ENCODE assay signal across 10 mouse cellular contexts in genomic region chr10:120429199-120429551, GRCm38 (mm10). TPM values are rescaled to one million over a fixed set of nuclear protein-coding genes. Genes with fewer than 3 reads are reported as not detected.
A peak's percentile ranks its signal among the peaks of the same experiment; 100 is the strongest.
DNase-seq lines count a peak whose midpoint lies in the region; ATAC-seq and TF ChIP-seq lines count a peak whose summit lies in the region.
"Had no signal": no experiment of that assay in that cellular context is flagged by ENCODE, and none has a peak within 500 bp of the region (broad histone marks: within the 10 kb centered on the region; RNA-seq: fewer than 3 reads in every experiment).

No protein-coding gene starts in this region.

- no peak for TF ChIP-seq CTCF in intestine, postnatal 0 days (IDR thresholded peaks at IDR 0.05; ENCODE audit: low read depth)

- no peaks in the 10 kb centered on the region for H3K27me3 ChIP-seq in hindbrain, embryonic 12.5 days
- no peaks in the 10 kb centered on the region for H3K27me3 ChIP-seq in hindbrain, embryonic 14.5 days (ENCODE audit: control insufficient read depth, insufficient read depth, low read length)
- H3K27me3 ChIP-seq in embryonic facial prominence, embryonic 13.5 days, result no peaks in the 10 kb centered on the region
- H3K27me3 ChIP-seq in intestine, postnatal 0 days (replicated peaks; ENCODE audit: control insufficient read depth, insufficient read depth, low read length), result no peaks in the 10 kb centered on the region
- H3K27me3 ChIP-seq: liver, embryonic 13.5 days had no signal

- 0 out of 2 replicates have a peak overlapping the region, but pooled peaks have one; percentile 2 for H3K27ac ChIP-seq in hindbrain, embryonic 12.5 days
- no peak overlapping the region for H3K27ac ChIP-seq in hindbrain, embryonic 14.5 days
- peak overlapping the region; percentile 78 for H3K27ac ChIP-seq in embryonic facial prominence, embryonic 13.5 days
- 0 out of 2 replicates have a peak overlapping the region, but pooled peaks have one; percentile 41 for H3K27ac ChIP-seq in intestine, postnatal 0 days (ENCODE audit: low read depth, low read length)
- H3K27ac ChIP-seq: liver, embryonic 13.5 days had no signal

- DNase-seq in hindbrain, embryonic 14.5 days (ENCODE audit: low spot score), result no peak
- DNase-seq in brain, adult 2 months (ENCODE audit: low read depth, low spot score), result peak; percentile 18
- DNase-seq in thymus, postnatal 4 days, result no peak
- DNase-seq in thymus, postnatal 14 days, result no peak
- no peak for DNase-seq in cerebellum, postnatal 10 days
- DNase-seq: liver, embryonic 13.5 days had no signal

- H3K4me3 ChIP-seq in hindbrain, embryonic 12.5 days, result no peak overlapping the region
- H3K4me3 ChIP-seq in hindbrain, embryonic 14.5 days (replicated peaks; ENCODE audit: low read length), result no peak overlapping the region
- no peak overlapping the region for H3K4me3 ChIP-seq in embryonic facial prominence, embryonic 13.5 days
- no peak overlapping the region for H3K4me3 ChIP-seq in intestine, postnatal 0 days (ENCODE audit: low read depth, low read length)
- H3K4me3 ChIP-seq: liver, embryonic 13.5 days had no signal

- no peak for ATAC-seq in hindbrain, embryonic 12.5 days (ENCODE audit: low FRiP score)
- ATAC-seq in hindbrain, embryonic 14.5 days (ENCODE audit: low FRiP score), result no peak
- ATAC-seq in embryonic facial prominence, embryonic 13.5 days (ENCODE audit: insufficient number of reproducible peaks, insufficient read depth, low FRiP score, low TSS enrichment, low read depth), result no peak
- ATAC-seq in intestine, postnatal 0 days, result no peak

- H3K9me3 ChIP-seq in hindbrain, embryonic 12.5 days (replicated peaks), result no peaks in the 10 kb centered on the region
- H3K9me3 ChIP-seq in hindbrain, embryonic 14.5 days (ENCODE audit: control insufficient read depth, low read length), result no peaks in the 10 kb centered on the region
- H3K9me3 ChIP-seq in embryonic facial prominence, embryonic 13.5 days, result no peaks in the 10 kb centered on the region
- H3K9me3 ChIP-seq in intestine, postnatal 0 days (ENCODE audit: control insufficient read depth), result no peaks in the 10 kb centered on the region
- H3K9me3 ChIP-seq: liver, embryonic 13.5 days had no signal

- WGBS in hindbrain, embryonic 12.5 days, result 76% methylated on average over 10 of the region's 10 CpGs
- 81% methylated on average over 10 of the region's 10 CpGs for WGBS in hindbrain, embryonic 14.5 days
- 61% methylated on average over 10 of the region's 10 CpGs for WGBS in embryonic facial prominence, embryonic 13.5 days
- 65% methylated on average over 10 of the region's 10 CpGs for WGBS in intestine, postnatal 0 days

- no peak overlapping the region for H3K4me2 ChIP-seq in hindbrain, embryonic 12.5 days (replicated peaks)
- no peak overlapping the region; the same call in 1 of the 2 replicates for H3K4me2 ChIP-seq in hindbrain, embryonic 14.5 days (replicated peaks)
- peak overlapping the region; percentile 39 for H3K4me2 ChIP-seq in embryonic facial prominence, embryonic 13.5 days
- H3K4me2 ChIP-seq in intestine, postnatal 0 days (replicated peaks; ENCODE audit: low read depth), result peak overlapping the region; percentile 52; the same call in 1 of the 2 replicates
- H3K4me2 ChIP-seq: liver, embryonic 13.5 days had no signal

- H3K4me1 ChIP-seq in hindbrain, embryonic 12.5 days, result peaks cover 50% of the 10 kb centered on the region
- peaks cover 37% of the 10 kb centered on the region; the same call in 1 of the 2 replicates for H3K4me1 ChIP-seq in hindbrain, embryonic 14.5 days (replicated peaks; ENCODE audit: control insufficient read depth, insufficient read depth, low read length)
- peaks cover 80% of the 10 kb centered on the region for H3K4me1 ChIP-seq in embryonic facial prominence, embryonic 13.5 days
- H3K4me1 ChIP-seq in intestine, postnatal 0 days (replicated peaks; ENCODE audit: control insufficient read depth, insufficient read depth, low read length), result 0 out of 2 replicates have a peak, but pooled peaks cover 7% of the 10 kb centered on the region

- H3K9ac ChIP-seq in hindbrain, embryonic 12.5 days, result no peak overlapping the region
- H3K9ac ChIP-seq in hindbrain, embryonic 14.5 days, result no peak overlapping the region
- H3K9ac ChIP-seq in embryonic facial prominence, embryonic 13.5 days, result peak overlapping the region; percentile 49; the same call in 1 of the 2 replicates
- H3K9ac ChIP-seq in intestine, postnatal 0 days (ENCODE audit: low read depth, low read length), result no peak overlapping the region
- H3K9ac ChIP-seq: liver, embryonic 13.5 days had no signal

- no peaks in the 10 kb centered on the region for H3K36me3 ChIP-seq in hindbrain, embryonic 12.5 days
- no peaks in the 10 kb centered on the region for H3K36me3 ChIP-seq in hindbrain, embryonic 14.5 days (replicated peaks; ENCODE audit: control insufficient read depth, insufficient read depth)
- H3K36me3 ChIP-seq in embryonic facial prominence, embryonic 13.5 days, result peaks cover 7% of the 10 kb centered on the region; the same call in 1 of the 2 replicates
- no peaks in the 10 kb centered on the region; the same call in 1 of the 2 replicates for H3K36me3 ChIP-seq in intestine, postnatal 0 days (ENCODE audit: control insufficient read depth, insufficient read depth)
- H3K36me3 ChIP-seq: G1E; liver, embryonic 13.5 days had no signal

RNA-seq across cellular contexts. Expression of gene Hmga2, which starts 47.1 kb away (rescaled TPM):
- polyA plus RNA-seq in hindbrain, embryonic 12.5 days (2016; fragmentation: Nextera tagmentation; extraction: Ambion mirVana), result 26.5 and 33.6 TPM in 2 replicates
- 1.7 and 2.1 TPM in 2 replicates for polyA plus RNA-seq in hindbrain, embryonic 14.5 days (2014; fragmentation: Nextera tagmentation; extraction: Ambion mirVana)
- 59.2 and 64.9 TPM in 2 replicates for polyA plus RNA-seq in embryonic facial prominence, embryonic 13.5 days (2015; fragmentation: Nextera tagmentation; extraction: Ambion mirVana)
- polyA plus RNA-seq in intestine, postnatal 0 days (2015; fragmentation: Nextera tagmentation; extraction: Ambion mirVana), result 4.3 TPM in 2 replicates
- polyA plus RNA-seq: G1E had no signal

Comparison
In these comparisons a context has a peak if more than half of its experiments do, and no peak if none do; other contexts are left out.
1. H3K4me2 ChIP-seq: peak in embryonic facial prominence, embryonic 13.5 days (single experiment) and intestine, postnatal 0 days (single experiment); none in hindbrain, embryonic 12.5 days (single experiment) and hindbrain, embryonic 14.5 days (single experiment).